ENCODE assay signal across 27 mouse cellular contexts in the genomic region with DNA sequence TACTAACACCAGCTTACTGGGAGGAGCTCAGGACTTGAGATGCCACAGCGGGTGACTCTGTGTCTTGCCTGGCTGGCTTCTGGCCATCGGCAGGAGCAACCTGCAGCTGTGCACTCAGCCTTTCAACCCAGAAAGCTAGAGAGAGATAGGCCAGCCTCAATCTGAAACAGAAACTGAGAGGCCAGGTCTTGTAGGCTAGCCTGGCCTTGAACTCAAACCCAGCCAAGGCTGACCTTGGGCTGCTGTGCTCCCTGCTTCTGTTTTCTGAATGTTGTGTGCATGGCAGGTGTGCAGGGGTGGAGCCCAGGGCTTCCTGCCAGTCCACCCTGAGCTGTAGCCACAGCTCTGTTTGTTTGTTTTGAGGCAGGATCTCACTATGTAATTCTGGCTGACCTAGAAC. TPM values are rescaled to one million over a fixed set of nuclear protein-coding genes. Genes with fewer than 3 reads are reported as not detected.
A peak's percentile ranks its signal among the peaks of the same experiment; 100 is the strongest.
DNase-seq lines count a peak whose midpoint lies in the region; ATAC-seq and TF ChIP-seq lines count a peak whose summit lies in the region.
"Had no signal": no experiment of that assay in that cellular context is flagged by ENCODE, and none has a peak within 500 bp of the region (broad histone marks: within the 10 kb centered on the region; RNA-seq: fewer than 3 reads in every experiment).

No protein-coding gene starts in this region.

- no peaks in the 10 kb centered on the region for H3K36me3 ChIP-seq in liver, adult 2 months (ENCODE audit: control insufficient read depth, insufficient read depth, low read length)
- no peaks in the 10 kb centered on the region for H3K36me3 ChIP-seq in liver, embryonic 11.5 days (ENCODE audit: control insufficient read depth, insufficient read depth, low read length)
- no peaks in the 10 kb centered on the region for H3K36me3 ChIP-seq in testis, adult 2 months (ENCODE audit: control insufficient read depth, insufficient read depth, low read length)
- H3K36me3 ChIP-seq: embryonic facial prominence, embryonic 13.5 days; embryonic facial prominence, embryonic 15.5 days; forebrain, embryonic 10.5 days; forebrain, embryonic 12.5 days had no signal

- H3K9ac ChIP-seq in liver, adult 2 months (ENCODE audit: low read depth, low read length): no peak overlapping the region
- no peak overlapping the region for H3K9ac ChIP-seq in liver, embryonic 11.5 days (ENCODE audit: low read depth, low read length)
- H3K9ac ChIP-seq: embryonic facial prominence, embryonic 13.5 days; embryonic facial prominence, embryonic 15.5 days; forebrain, embryonic 12.5 days had no signal

- no peaks in the 10 kb centered on the region for H3K79me2 ChIP-seq in liver, adult 2 months (ENCODE audit: control insufficient read depth, insufficient read depth, low read length)

- no peak overlapping the region for H3K27ac ChIP-seq in liver, adult 2 months (replicated peaks; ENCODE audit: insufficient read depth, low read depth, low read length)
- H3K27ac ChIP-seq in liver, embryonic 11.5 days (ENCODE audit: low read depth, low read length): no peak overlapping the region
- H3K27ac ChIP-seq in testis, adult 2 months (ENCODE audit: control insufficient read depth, insufficient read depth, low read depth, low read length): peak overlapping the region; percentile 37; the same call in 1 of the 2 replicates
- H3K27ac ChIP-seq: embryonic facial prominence, embryonic 13.5 days; embryonic facial prominence, embryonic 15.5 days; forebrain, embryonic 10.5 days; forebrain, embryonic 12.5 days had no signal

- no peak overlapping the region for H3K4me2 ChIP-seq in liver, embryonic 11.5 days
- H3K4me2 ChIP-seq: embryonic facial prominence, embryonic 13.5 days; embryonic facial prominence, embryonic 15.5 days; forebrain, embryonic 12.5 days had no signal

- peak; percentile 75 for DNase-seq in liver, adult 2 months (ENCODE audit: extremely low read depth, low read depth, low spot score)
- no peak for DNase-seq in liver, embryonic 11.5 days (ENCODE audit: low spot score)
- DNase-seq in testis, postnatal 10 days (ENCODE audit: low spot score): no peak
- peak; percentile 39 for DNase-seq in ES-CJ7 (ENCODE audit: low read depth, low spot score)
- DNase-seq in testis, postnatal 14 days (ENCODE audit: low spot score): peak; percentile 55
- no peak for DNase-seq in cerebellum, adult 8-10 months
- no peak for DNase-seq in MN1 (ENCODE audit: low spot score)
- DNase-seq: adrenal gland, adult 2 months; adrenal gland, postnatal 10 days; adrenal gland, postnatal 25 days; cerebellum, adult 11 months; cerebellum, adult 18-20 months; cerebellum, adult 9-10 months; cerebellum, postnatal 10 days; cerebellum, postnatal 25 days had no signal

- ATAC-seq in liver, embryonic 11.5 days (replicated peaks; ENCODE audit: low FRiP score): no peak
- ATAC-seq: forebrain, embryonic 14.5 days; forebrain, embryonic 16.5 days; Patski had no signal

- H3K4me3 ChIP-seq in liver, adult 2 months (ENCODE audit: insufficient read depth, low read depth, low read length): no peak overlapping the region
- no peak overlapping the region for H3K4me3 ChIP-seq in liver, embryonic 11.5 days (ENCODE audit: low read depth, low read length)
- no peak overlapping the region for H3K4me3 ChIP-seq in testis, adult 2 months (ENCODE audit: control insufficient read depth, low read depth, low read length)
- H3K4me3 ChIP-seq: embryonic facial prominence, embryonic 13.5 days; embryonic facial prominence, embryonic 15.5 days; erythroblast, embryonic 14.5 days; forebrain, embryonic 10.5 days; forebrain, embryonic 12.5 days had no signal

- TF ChIP-seq POLR2A in liver, adult 2 months (IDR thresholded peaks at IDR 0.05; ENCODE audit: extremely low read depth, insufficient read depth, low read length): no peak
- no peak for TF ChIP-seq POLR2A in testis, adult 2 months (IDR thresholded peaks at IDR 0.05; ENCODE audit: control insufficient read depth, low read depth, low read length)

- 49% methylated on average over 2 of the region's 2 CpGs for WGBS in liver, adult 2 months
- WGBS in liver, embryonic 11.5 days: 93% methylated on average over 2 of the region's 2 CpGs

- no peaks in the 10 kb centered on the region for H3K27me3 ChIP-seq in liver, adult 2 months (ENCODE audit: control insufficient read depth, insufficient read depth, low read length)
- peaks cover 23% of the 10 kb centered on the region for H3K27me3 ChIP-seq in liver, embryonic 11.5 days (replicated peaks; ENCODE audit: control insufficient read depth, insufficient read depth, low read length)
- no peaks in the 10 kb centered on the region for H3K27me3 ChIP-seq in testis, adult 2 months (ENCODE audit: control insufficient read depth, insufficient read depth, low read length)
- H3K27me3 ChIP-seq: embryonic facial prominence, embryonic 15.5 days; Patski had no signal

- no peaks in the 10 kb centered on the region for H3K4me1 ChIP-seq in liver, adult 2 months (ENCODE audit: control insufficient read depth, insufficient read depth, low read length)
- peaks cover 14% of the 10 kb centered on the region for H3K4me1 ChIP-seq in liver, embryonic 11.5 days (replicated peaks; ENCODE audit: control insufficient read depth, insufficient read depth, low read length)
- H3K4me1 ChIP-seq in testis, adult 2 months (ENCODE audit: control insufficient read depth, insufficient read depth, low read length): peaks cover 21% of the 10 kb centered on the region

- no peak for TF ChIP-seq CTCF in liver, adult 2 months (IDR thresholded peaks at IDR 0.05; ENCODE audit: low read depth, low read length)
- no peak for TF ChIP-seq CTCF in testis, adult 2 months (IDR thresholded peaks at IDR 0.05; ENCODE audit: control insufficient read depth, insufficient read depth, insufficient replicate concordance, low read depth, low read length)

- H3K9me3 ChIP-seq in liver, embryonic 11.5 days (ENCODE audit: control insufficient read depth, low read length): peaks cover 2% of the 10 kb centered on the region; the same call in 1 of the 2 replicates
- H3K9me3 ChIP-seq: embryonic facial prominence, embryonic 15.5 days; forebrain, embryonic 12.5 days had no signal

RNA-seq across cellular contexts. Expression of gene Fstl3, which starts 3.9 kb away (rescaled TPM):
- total RNA-seq in liver, adult 2 months (2014; rRNA removed): 0.09 and 0.27 TPM in 2 replicates
- 0.18 and 0.60 TPM in 2 replicates for polyA plus RNA-seq in liver, adult 2 months (2012; rRNA removed)
- polyA plus RNA-seq in liver, embryonic 11.5 days (2014; fragmentation: Nextera tagmentation; extraction: Ambion mirVana): 1.8 and 2.6 TPM in 2 replicates
- 13.8 and 16.1 TPM in 2 replicates for polyA plus RNA-seq in testis, adult 2 months (2012; rRNA removed)

RNA-seq across cellular contexts. Expression of gene Rnf126, which starts 6.5 kb away (rescaled TPM):
- 7.6 and 11.7 TPM in 2 replicates for total RNA-seq in liver, adult 2 months (2014; rRNA removed)
- polyA plus RNA-seq in liver, adult 2 months (2012; rRNA removed): 65.1 and 70.6 TPM in 2 replicates
- 105 and 119 TPM in 2 replicates for polyA plus RNA-seq in liver, embryonic 11.5 days (2014; fragmentation: Nextera tagmentation; extraction: Ambion mirVana)
- polyA plus RNA-seq in testis, adult 2 months (2012; rRNA removed): 989 and 1,153 TPM in 2 replicates

RNA-seq across cellular contexts. Expression of gene Prss57, which starts 17.6 kb away (rescaled TPM):
- total RNA-seq in liver, adult 2 months (2014; rRNA removed): not detected in 2 replicates
- not detected in 2 replicates for polyA plus RNA-seq in liver, adult 2 months (2012; rRNA removed)
- 1.5 and 1.7 TPM in 2 replicates for polyA plus RNA-seq in liver, embryonic 11.5 days (2014; fragmentation: Nextera tagmentation; extraction: Ambion mirVana)
- polyA plus RNA-seq in testis, adult 2 months (2012; rRNA removed): 0.11 TPM in 1 of 2 replicates, not detected in the other
- total RNA-seq: adrenal gland, postnatal 25 days had no signal
- polyA plus RNA-seq: adrenal gland, adult 2 months; C2C12; embryonic facial prominence, embryonic 11.5 days; embryonic facial prominence, embryonic 13.5 days; embryonic facial prominence, embryonic 15.5 days; forebrain, embryonic 10.5 days; Patski had no signal

RNA-seq across cellular contexts. Expression of gene Fgf22, which starts 18.3 kb away (rescaled TPM):
- not detected in 2 replicates for total RNA-seq in liver, adult 2 months (2014; rRNA removed)
- not detected in 2 replicates for polyA plus RNA-seq in liver, adult 2 months (2012; rRNA removed)
- polyA plus RNA-seq in liver, embryonic 11.5 days (2014; fragmentation: Nextera tagmentation; extraction: Ambion mirVana): 0.23 TPM in 1 of 2 replicates, not detected in the other
- 0.28 and 0.53 TPM in 2 replicates for polyA plus RNA-seq in testis, adult 2 months (2012; rRNA removed)
- total RNA-seq: adrenal gland, adult 2 months; adrenal gland, postnatal 10 days; adrenal gland, postnatal 25 days; adrenal gland, postnatal 4 days had no signal
- polyA plus RNA-seq: erythroblast, embryonic 14.5 days had no signal

RNA-seq across cellular contexts. Expression of gene Palm, which starts 20.2 kb away (rescaled TPM):
- total RNA-seq in liver, adult 2 months (2014; rRNA removed): 0.81 and 0.92 TPM in 2 replicates
- polyA plus RNA-seq in liver, adult 2 months (2012; rRNA removed): 1.9 and 3.0 TPM in 2 replicates
- polyA plus RNA-seq in liver, embryonic 11.5 days (2014; fragmentation: Nextera tagmentation; extraction: Ambion mirVana): 27.6 and 28.6 TPM in 2 replicates
- polyA plus RNA-seq in testis, adult 2 months (2012; rRNA removed): 8.1 and 9.1 TPM in 2 replicates

Comparison
In these comparisons a context has a peak if more than half of its experiments do, and no peak if none do; other contexts are left out.
1. DNase-seq: peak in liver, adult 2 months (single experiment), ES-CJ7 (single experiment) and testis, postnatal 14 days (single experiment); none in liver, embryonic 11.5 days (single experiment), testis, postnatal 10 days (single experiment), cerebellum, adult 8-10 months (single experiment) and MN1 (single experiment).